Mouse (Mus musculus) testis, adult 2 months (tissue): ENCODE data around the gene Vmn1r67.

Experiments used
- CTCF ChIP-seq: fragments of 200-500 bp; IDR thresholded peaks from 2 replicates; pipeline ENCODE4 v1.5.1; 2012; ENCODE audit warnings: low read depth, mild to moderate bottlenecking, inconsistent platforms, low read length, moderate library complexity; ENCODE audit not compliant: control insufficient read depth, insufficient read depth, insufficient replicate concordance
- POLR2A ChIP-seq: fragments of 200-500 bp; IDR thresholded peaks from 2 replicates; pipeline ENCODE4 v1.6.1; 2012; ENCODE audit warnings: low read depth, mild to moderate bottlenecking, inconsistent platforms, low read length, moderate library complexity; ENCODE audit not compliant: control insufficient read depth

DNA sequence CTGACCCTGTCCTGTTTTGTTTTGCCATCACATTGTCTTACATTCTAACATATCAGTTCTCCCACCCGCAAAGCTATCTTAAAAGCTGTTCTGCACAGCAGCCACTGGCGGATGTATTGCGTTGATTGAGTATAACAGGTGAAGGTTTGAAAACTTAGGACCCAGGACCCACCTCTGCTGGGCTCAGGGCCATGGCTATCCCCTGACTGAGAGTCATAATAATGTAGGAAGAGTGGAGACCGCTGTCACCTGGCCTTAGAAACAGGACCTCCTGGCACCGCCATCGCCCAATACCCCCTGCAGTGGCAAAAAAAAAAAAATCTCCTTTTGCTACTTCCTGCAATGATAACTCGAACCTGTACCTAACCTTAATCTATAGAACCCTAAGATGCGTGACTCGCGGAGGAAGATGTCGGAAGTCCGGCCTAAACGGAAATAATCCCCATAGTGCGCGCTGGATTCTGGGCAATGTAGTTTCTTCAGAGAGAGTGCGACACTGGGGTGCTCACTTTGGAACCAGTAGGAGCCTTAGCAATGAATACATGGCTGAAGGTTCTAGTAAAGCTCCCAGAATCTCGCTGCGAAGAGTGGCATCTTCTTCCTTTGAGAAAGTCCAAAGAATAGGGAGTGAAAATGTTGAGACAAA is 37.6 kb downstream of the Vmn1r67 start:
- TF ChIP-seq POLR2A (no peak), CTCF (no peak)
